Mouse (Mus musculus): Measurements from ENCODE around the gene Sf3a3. TPM values are rescaled to one million over a fixed set of nuclear protein-coding genes. Genes with fewer than 3 reads are reported as not detected.

The Sf3a3 gene
- polyA plus RNA-seq, 1 experiment = 59.7 TPM

GRCm38 (mm10) chr4:124683474-124683873 is 31.1 kb upstream of the Sf3a3 start:
- TF ChIP-seq POLR2A (IDR thresholded peaks at IDR 0.05; ENCODE audit: borderline replicate concordance, extremely low read depth, insufficient read depth, insufficient read length, poor library complexity, severe bottlenecking) (no peak), CTCF (IDR thresholded peaks at IDR 0.05; ENCODE audit: borderline replicate concordance, extremely low read depth, insufficient read depth, insufficient read length) (no peak)
- no peak for DNase-seq (ENCODE audit: low read depth)

- DNase-seq (ENCODE audit: low read depth) = no peak
- TF ChIP-seq POLR2A (IDR thresholded peaks at IDR 0.05; ENCODE audit: borderline replicate concordance, extremely low read depth, insufficient read depth, insufficient read length, poor library complexity, severe bottlenecking) = no peak
- TF ChIP-seq CTCF (IDR thresholded peaks at IDR 0.05; ENCODE audit: borderline replicate concordance, extremely low read depth, insufficient read depth, insufficient read length) = peak; percentile 24; the same call in 1 of the 2 replicates
Observed at GRCm38 (mm10) chr4:124685004-124685403, 29.6 kb upstream of the Sf3a3 start.

DNA sequence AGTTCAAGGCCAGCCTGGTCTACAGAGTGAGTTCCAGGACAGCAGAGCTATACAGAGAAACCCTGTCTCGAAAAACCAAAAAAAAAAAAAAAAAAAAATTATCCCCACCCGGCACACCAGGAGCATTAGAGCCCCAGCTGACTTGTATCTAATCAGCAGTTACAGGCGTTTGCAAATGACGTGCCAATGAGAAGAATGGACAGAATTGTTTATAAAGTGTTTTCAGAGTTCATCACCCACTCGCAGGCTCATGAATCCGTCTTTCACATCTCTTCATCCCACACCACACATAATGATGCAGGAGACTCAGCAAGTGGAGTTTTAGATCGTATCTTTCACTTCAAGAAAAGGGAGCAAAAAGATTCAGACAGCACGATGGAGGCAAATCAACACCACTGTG is 29.1 kb upstream of the Sf3a3 start:
- no peak for TF ChIP-seq POLR2A (IDR thresholded peaks at IDR 0.05; ENCODE audit: borderline replicate concordance, extremely low read depth, insufficient read depth, insufficient read length, poor library complexity, severe bottlenecking)
- no peak for TF ChIP-seq CTCF (IDR thresholded peaks at IDR 0.05; ENCODE audit: borderline replicate concordance, extremely low read depth, insufficient read depth, insufficient read length)
- DNase-seq (ENCODE audit: low read depth) = no peak

DNA sequence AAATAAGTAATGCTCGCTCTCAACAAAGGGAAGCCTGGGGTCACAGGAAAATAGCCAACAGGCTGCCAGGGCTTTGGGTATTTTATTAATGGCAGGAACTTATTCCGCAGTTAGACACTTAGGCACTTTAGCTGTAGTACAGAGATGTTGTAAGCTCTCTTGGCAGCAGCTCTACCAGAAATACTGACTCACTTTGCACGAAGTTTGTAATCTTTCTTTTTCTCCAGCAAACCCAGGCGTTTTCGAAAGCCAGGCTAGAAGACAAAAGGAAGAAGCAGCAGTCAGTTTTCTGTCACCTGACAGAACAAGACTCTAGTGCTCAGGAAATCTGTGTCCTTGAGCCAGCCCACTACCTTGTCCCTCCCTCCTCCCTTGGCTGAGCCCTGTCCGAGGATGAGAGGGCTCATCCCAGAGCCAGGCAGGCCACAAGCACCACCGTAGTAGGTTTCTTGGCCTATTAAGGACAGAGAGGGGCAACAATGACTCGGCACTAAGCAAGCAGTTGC is 28.6 kb upstream of the Sf3a3 start:
- DNase-seq (ENCODE audit: low read depth) = no peak
- TF ChIP-seq CTCF (IDR thresholded peaks at IDR 0.05; ENCODE audit: borderline replicate concordance, extremely low read depth, insufficient read depth, insufficient read length) (no peak), POLR2A (IDR thresholded peaks at IDR 0.05; ENCODE audit: borderline replicate concordance, extremely low read depth, insufficient read depth, insufficient read length, poor library complexity, severe bottlenecking) (no peak)

GRCm38 (mm10) chr4:124691455-124691854 is 23.1 kb upstream of the Sf3a3 start:
- no peak for DNase-seq (ENCODE audit: low read depth)
- TF ChIP-seq POLR2A (IDR thresholded peaks at IDR 0.05; ENCODE audit: borderline replicate concordance, extremely low read depth, insufficient read depth, insufficient read length, poor library complexity, severe bottlenecking) = no peak
- TF ChIP-seq CTCF (IDR thresholded peaks at IDR 0.05; ENCODE audit: borderline replicate concordance, extremely low read depth, insufficient read depth, insufficient read length) = no peak

DNA sequence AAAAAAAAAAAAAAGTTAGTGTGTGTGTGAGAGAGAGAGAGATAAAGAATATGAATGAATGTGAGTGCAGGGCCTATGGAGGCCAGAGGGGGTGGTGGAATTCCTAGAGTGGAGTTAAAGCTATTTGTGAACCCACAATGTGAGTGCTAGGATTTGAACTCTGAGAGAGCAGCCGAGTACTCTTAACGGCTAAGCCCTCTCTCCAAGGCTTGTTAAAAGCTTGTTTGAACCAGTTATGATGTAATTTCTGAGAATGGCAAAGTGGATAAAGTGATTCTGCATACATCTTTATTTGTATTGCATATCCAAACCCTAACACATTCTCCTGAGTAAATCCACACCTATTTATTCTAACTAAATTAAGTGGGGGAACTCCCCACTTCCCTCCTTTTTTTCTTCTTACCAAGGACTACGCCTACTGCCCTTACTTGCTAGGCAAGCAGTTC is 22.1 kb upstream of the Sf3a3 start:
- TF ChIP-seq CTCF (IDR thresholded peaks at IDR 0.05; ENCODE audit: borderline replicate concordance, extremely low read depth, insufficient read depth, insufficient read length) (no peak), POLR2A (IDR thresholded peaks at IDR 0.05; ENCODE audit: borderline replicate concordance, extremely low read depth, insufficient read depth, insufficient read length, poor library complexity, severe bottlenecking) (no peak)
- DNase-seq (ENCODE audit: low read depth) = no peak

DNA sequence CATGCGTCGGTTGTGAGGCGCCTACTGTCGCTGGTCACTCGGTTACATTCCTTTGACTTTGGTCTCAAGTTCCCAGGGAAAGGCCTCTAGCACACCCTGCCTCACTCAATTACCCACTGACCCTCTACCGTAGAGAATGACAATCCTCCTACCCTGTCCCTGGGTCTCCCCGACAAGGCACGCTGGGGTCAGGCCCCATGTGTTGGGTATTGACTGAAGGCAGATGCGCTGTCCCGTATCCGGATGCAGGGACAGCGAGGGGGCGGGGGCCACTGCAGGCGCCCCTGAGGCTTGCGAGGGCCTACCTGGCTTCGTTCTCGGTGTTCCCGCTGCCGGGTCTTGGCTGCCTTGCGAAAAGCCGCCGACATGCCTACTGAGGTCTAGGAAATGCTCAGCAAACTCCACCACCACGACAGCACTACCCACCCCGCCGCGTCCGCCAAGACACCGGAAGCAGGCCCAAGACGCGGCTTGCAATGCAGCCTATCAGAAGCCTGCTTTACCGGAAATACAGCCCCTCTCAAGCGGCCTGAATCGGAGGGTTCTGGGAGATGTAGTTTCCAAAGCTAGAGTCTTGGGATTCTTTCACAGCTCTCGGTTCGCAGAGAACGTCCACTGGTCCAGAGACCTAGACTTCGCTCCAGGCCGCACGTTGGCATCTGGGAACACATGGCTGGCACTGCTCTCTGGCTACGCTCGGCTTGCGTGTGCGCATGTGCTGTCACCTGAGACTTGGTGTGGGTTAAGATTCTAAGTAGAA is 21.3 kb upstream of the Sf3a3 start, which contains the start of gene Utp11:
Gene Utp11 (minus strand): TSS at position 466 of the 760 bp plus-strand sequence.
- TF ChIP-seq CTCF (IDR thresholded peaks at IDR 0.05; ENCODE audit: borderline replicate concordance, extremely low read depth, insufficient read depth, insufficient read length) (no peak), POLR2A (IDR thresholded peaks at IDR 0.05; ENCODE audit: borderline replicate concordance, extremely low read depth, insufficient read depth, insufficient read length, poor library complexity, severe bottlenecking) (peak; percentile 50; the same call in 1 of the 2 replicates)
- DNase-seq (ENCODE audit: low read depth) = peak; percentile 97

GRCm38 (mm10) chr4:124694572-124694971 is 20.0 kb upstream of the Sf3a3 start:
- TF ChIP-seq POLR2A (IDR thresholded peaks at IDR 0.05; ENCODE audit: borderline replicate concordance, extremely low read depth, insufficient read depth, insufficient read length, poor library complexity, severe bottlenecking) (no peak), CTCF (IDR thresholded peaks at IDR 0.05; ENCODE audit: borderline replicate concordance, extremely low read depth, insufficient read depth, insufficient read length) (no peak)
- DNase-seq (ENCODE audit: low read depth) = no peak

- no peak for DNase-seq (ENCODE audit: low read depth)
- TF ChIP-seq POLR2A (IDR thresholded peaks at IDR 0.05; ENCODE audit: borderline replicate concordance, extremely low read depth, insufficient read depth, insufficient read length, poor library complexity, severe bottlenecking) (no peak), CTCF (IDR thresholded peaks at IDR 0.05; ENCODE audit: borderline replicate concordance, extremely low read depth, insufficient read depth, insufficient read length) (no peak)
Observed at GRCm38 (mm10) chr4:124695786-124696516, 18.6 kb upstream of the Sf3a3 start.

DNA sequence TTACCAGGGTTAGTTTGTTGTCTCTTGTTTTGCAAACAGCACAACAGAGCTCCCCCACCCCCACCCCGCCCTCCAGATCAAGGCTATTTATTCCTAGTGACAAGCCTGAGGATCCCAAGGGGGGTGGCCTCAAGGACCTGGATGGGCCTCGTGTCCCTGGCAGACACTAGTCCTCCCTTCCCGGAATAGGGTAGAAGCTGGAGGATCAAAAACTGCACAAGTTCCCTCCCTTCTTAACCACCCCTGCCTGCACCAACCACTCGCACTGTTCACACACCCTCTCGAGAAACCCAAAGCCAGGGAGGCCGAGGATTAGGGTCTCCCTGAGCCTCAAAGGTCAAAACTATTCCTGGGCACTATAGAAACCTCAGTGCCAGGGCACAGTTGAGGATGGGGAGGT is 14.8 kb upstream of the Sf3a3 start:
- TF ChIP-seq CTCF (IDR thresholded peaks at IDR 0.05; ENCODE audit: borderline replicate concordance, extremely low read depth, insufficient read depth, insufficient read length) (no peak), POLR2A (IDR thresholded peaks at IDR 0.05; ENCODE audit: borderline replicate concordance, extremely low read depth, insufficient read depth, insufficient read length, poor library complexity, severe bottlenecking) (no peak)
- no peak for DNase-seq (ENCODE audit: low read depth)

DNA sequence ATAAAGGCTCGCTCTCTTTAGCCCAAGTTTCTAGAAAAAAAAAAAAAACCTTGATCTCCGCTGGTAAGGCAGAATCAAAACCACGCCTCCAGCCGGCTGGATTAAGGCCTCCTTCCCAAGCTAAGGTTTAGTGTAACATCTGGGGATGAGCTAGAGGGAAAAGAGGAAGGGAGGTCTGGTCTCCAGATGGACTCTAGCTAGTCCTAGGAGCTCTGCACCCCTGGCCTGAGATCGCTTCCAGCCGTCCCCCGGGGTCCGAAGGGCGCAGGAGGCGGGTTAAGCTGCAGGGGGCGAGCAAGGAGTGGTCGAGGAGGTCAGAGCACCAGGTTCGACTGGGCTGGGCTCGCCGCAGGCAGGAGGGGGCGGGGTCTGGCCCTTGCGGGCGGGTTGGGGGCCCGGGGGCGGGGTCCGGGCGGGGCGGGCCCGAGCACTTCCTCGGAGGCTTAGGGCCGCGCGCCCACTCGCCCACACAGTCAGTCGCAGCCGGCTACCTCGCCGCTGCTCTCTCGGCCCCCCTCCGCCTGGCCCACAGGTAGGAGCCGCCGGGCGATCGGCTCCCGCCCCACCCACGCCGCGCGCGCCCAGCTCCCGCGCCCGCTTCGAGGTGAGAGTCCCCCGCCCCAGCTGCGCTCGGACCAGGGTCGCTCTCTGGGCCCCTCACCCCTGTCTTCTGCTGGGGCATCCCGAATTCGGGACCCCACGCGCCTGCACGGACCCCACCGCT is 14.2 kb upstream of the Sf3a3 start, which contains the start of gene Fhl3:
Gene Fhl3 (plus strand): TSS at position 454 of the 724 bp plus-strand sequence.
- peak; percentile 43 for DNase-seq (ENCODE audit: low read depth)
- no peak for TF ChIP-seq POLR2A (IDR thresholded peaks at IDR 0.05; ENCODE audit: borderline replicate concordance, extremely low read depth, insufficient read depth, insufficient read length, poor library complexity, severe bottlenecking)
- TF ChIP-seq CTCF (IDR thresholded peaks at IDR 0.05; ENCODE audit: borderline replicate concordance, extremely low read depth, insufficient read depth, insufficient read length) = no peak

Data from brain, embryonic 14.5 days (tissue).